Mouse (Mus musculus) spleen, postnatal 4 days (tissue): ENCODE measurements around the gene Ubxn11.
A peak's percentile ranks its signal among the peaks of the same experiment; 100 is the strongest.

Source experiments
- DNase-seq, 2 experiments: peaks; one replicate each; pipeline ENCODE4 v3.0.0; 2022; ENCODE audit warnings: low spot score in 2 of 2

Gene Ubxn11

GRCm38 (mm10) chr4:134101979-134102741, at the start of gene Ubxn11:
Ubxn11 (plus strand) TSS chr4:134102570.
- peak; percentile 86 to 92 for DNase-seq

GRCm38 (mm10) chr4:134053538-134053937, 48.8 kb upstream of the Ubxn11 start, which contains the start of gene Zfp683:
Zfp683 (plus strand) TSS chr4:134053838.
- no peak for DNase-seq

GRCm38 (mm10) chr4:134058166-134058715, 44.1 kb upstream of the Ubxn11 start:
- no peak for DNase-seq

- no peak for DNase-seq
Measured at GRCm38 (mm10) chr4:134058908-134059307, 43.5 kb upstream of the Ubxn11 start.

DNA sequence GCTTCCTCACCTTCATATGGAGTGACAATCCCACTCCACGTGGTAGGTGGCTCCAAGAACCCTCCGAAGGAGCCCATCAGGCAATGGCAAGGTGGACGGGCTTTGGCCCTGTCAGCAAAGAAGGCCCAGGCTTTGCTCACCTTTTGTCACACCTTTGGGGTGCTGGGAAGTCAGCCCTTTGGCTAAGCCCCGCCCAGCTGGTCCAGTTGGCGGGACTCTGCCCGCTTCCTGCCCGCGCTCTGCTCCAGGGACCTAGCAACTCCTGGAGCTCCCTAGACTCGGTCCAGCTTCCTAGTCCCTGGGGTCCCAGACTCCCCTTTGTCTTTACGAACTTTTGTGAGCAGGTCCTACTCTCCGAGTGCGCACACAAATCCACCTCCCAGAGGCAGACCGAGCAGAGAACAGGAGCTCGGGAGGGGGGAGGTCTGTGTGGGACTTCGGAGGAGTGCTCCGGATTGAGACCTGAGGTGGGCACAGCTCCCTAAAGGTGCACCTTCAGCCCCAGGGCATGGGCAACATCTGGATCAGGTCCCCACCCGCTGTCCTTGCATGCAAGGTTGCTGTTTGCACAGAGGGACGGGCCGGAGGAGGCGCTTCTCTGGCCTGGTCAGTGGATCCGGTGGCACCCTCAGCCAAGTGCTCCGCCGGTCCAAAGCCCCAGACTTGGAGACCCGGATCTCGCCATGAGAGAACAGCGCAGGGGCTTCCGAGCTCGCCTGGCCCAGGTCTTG, 42.1 kb upstream of the Ubxn11 start, which contains the start of gene Crybg2:
Crybg2 (plus strand) TSS at position 681 of the 731 bp plus-strand sequence.
- DNase-seq, result no peak

DNA sequence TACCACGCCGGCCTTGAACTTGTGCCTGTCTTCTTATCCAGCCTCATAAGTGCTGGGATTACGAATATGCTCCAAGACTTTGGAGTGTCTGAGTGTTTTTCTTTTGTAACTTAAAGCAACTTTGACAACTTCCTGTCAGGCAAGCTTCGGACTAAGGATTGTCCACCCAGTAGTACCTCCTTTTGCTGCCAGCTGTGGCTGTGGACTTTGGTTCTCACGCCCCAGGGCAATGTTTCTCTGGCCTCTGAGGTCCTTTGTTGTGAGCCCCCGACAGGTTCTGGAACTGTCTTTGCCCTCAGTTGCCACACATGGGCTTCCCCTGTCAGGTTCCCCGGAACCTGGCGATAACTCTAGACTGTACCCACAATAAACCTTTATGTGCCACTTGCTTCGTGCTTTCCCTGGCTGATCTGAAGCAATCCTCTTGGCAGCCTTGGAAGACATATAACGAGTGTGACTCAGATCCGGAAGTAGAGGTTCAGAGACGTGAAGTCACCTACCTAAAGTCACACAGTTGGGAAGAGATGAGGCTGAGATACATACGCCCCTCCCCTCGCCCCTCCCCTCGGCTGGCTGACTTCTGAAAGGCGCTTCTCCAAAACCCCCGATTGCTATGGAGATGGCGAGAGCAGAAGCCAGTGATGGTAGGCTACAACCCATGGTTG, 41.1 kb upstream of the Ubxn11 start:
- no peak for DNase-seq

DNA sequence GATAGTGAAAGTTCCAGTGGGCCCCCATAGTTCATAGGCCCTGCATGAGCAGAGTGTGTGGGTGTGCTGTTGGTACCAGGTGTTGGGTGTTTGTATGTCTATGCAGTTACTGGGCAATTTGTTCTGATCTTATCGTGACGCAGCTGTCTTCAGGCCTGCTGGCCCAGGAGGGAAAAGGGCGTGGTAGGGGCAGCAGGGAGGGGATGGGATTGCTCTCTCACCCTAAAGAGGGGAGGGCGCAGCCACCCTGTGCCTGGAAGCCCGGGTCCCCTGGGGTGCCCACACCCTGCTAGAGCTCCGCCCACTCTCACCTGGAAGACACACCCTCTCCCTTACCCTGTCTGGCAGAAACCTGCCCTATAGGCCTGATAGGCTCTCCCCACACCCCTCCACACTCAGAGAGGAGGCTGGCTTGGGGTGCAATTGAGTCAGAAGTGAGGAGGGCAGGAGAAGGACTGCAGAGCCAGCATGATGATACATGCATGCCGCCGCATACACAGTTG, 40.4 kb upstream of the Ubxn11 start:
- no peak for DNase-seq

GRCm38 (mm10) chr4:134062561-134062960, 39.8 kb upstream of the Ubxn11 start:
- no peak for DNase-seq

DNA sequence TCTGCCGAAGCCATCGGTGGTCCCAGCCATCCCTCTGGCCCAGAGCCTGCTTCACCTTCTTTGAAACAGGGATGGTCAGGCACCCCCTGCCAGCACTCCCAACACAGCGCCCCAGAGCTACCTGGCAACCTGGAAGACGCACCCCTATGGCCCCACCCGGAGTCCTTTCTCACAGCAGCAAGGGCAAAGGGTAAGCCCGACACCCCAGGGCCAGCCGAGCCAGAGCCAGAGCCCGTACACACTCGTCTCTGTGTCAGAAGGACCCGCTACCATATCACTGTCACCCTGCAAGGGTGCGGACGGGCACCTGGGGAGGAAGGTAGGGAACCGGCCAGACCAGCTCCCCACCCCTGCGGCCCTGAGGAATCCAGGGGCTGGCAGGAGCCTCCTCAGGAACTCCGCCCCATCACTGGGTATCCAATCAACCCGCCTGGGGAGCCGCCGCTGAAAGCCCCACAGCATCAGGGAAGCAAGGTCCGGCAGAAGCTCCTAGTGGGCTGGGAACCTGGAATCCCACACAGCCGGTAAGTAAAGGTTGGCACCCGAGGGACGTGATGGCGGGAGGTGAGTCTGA, 36.9 kb upstream of the Ubxn11 start:
- no peak for DNase-seq

DNA sequence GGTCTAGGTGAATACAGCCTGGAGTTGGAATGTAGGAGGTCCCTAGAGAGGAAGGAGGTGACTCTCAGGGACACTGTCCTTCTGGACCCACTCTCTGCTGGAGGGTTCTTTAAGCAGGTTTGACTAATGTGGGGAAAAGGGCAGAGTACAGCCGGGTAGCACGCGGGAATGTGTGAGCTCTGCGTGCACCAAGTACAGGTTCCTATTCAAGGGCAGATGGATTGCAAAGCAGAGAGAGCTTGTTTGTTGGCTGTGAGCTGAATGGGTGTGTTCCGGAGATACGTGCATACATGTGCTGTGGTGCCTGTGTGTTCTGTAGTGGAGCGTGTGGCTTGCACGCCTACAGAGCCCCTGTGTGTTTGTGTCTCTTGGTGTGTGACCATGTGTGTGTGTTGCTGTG, 35.0 kb upstream of the Ubxn11 start:
- no peak for DNase-seq

GRCm38 (mm10) chr4:134067833-134068544, 34.4 kb upstream of the Ubxn11 start:
- no peak for DNase-seq

DNA sequence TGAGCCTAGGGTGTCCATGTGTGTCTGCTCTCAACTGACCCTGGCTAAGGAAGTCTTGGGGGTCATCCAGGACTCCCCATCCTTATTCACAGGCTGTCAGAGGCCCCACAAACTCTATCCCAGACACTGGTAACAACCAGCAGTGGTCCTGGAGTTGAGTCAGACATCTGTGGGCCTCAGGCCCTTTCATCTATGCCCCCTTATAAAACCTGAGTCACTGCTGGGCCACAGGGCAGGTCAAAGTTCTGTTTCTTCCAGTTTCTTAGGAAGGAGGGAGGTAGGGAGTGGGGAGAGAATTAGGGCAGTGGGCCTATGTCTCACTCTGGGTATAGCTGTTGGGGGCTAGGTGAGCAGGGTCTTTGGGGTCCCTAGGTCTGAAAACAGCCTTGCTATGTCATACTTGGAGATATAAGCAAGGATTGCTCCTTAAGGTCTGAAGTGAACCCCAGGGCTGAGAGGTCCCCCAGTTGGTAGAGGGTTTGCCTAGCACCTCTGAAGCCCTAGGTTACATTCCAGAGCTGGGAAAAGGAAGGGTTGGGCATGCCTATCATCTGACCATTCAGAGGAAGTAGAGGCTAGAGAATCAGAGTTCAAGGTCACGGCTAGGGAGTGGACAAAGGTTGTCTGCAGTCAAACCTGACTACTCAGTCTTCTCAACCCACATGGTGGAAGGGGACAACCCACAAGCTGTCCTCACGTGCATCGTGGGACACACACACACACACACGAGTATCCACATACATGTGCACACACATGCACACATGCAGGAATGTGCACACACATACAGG, 33.4 kb upstream of the Ubxn11 start:
- no peak for DNase-seq

- DNase-seq, result no peak
Measured at GRCm38 (mm10) chr4:134078694-134079093, 23.7 kb upstream of the Ubxn11 start.

DNA sequence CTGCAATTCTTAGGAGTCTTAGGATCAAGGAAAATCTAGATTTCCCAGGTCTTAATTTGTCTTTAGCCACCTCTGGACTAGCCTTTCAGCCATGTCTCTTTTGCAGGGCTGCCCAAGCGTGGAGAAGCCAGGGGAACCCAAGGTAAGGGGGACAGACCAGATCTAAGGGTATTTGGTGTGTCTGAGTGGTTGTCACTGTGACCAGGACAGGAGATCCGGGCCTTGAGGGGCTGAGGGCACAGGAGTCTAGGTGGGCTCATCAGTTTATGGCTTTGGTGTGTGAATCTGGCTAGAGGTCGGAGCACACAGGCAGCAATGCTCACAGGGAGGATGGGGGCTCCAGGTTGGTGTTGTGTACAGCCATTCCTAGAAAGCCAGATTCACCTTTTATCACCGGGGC, 21.7 kb upstream of the Ubxn11 start:
- DNase-seq, result peak in 1 of 2 experiments; percentile 55

DNA sequence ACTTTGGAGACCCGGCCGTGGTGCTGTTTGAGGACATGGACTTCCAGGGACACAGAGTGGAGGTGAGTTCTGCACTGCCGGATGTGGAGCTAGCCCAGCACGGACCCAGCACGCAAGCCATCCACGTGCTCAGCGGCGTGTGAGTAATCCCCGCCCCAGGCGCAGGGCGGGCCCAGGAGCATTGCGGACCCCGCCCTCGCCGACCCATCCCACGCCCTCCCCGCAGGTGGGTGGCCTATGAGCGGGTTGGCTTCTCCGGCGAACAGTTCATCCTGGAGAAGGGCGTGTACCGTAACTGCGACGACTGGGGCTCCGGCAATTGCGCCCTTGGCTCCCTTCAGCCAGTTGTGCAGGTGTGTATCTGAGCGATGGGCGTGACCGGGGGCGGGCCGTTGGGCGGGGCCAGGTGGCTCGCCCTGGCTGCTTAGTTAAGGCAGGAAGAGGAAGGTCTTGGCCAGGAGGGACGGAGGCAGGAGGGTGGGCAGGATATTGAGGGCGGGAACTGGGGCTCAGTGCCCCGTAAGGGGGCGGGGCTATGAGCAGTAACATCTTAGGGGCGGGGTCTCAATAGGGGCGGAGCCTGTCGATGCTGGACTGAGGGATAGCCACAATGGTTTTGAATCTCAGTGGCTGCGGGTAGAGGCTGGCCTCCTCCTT, 20.5 kb upstream of the Ubxn11 start:
- DNase-seq, result peak; percentile 84 to 87

DNA sequence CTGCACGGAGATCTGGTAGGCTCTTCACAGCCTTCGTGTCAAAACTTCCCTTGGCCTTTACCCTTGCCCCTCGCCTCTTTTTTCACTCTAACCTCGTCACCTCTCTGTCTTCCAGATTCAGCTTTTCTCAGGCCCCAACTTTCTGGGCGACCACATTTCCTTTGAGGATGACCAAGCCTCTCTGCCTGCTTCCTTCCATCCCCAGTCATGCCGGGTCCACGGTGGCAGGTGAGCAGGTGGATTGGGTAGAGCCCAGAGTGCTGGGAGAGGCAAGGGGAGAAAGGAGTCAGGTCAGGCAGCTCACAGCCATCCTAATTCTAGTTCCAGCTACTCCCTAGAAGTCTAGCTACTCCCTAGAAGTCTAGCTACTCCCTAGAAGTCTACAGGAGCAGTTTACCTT, 19.9 kb upstream of the Ubxn11 start:
- DNase-seq, result peak in 1 of 2 experiments; percentile 61

DNA sequence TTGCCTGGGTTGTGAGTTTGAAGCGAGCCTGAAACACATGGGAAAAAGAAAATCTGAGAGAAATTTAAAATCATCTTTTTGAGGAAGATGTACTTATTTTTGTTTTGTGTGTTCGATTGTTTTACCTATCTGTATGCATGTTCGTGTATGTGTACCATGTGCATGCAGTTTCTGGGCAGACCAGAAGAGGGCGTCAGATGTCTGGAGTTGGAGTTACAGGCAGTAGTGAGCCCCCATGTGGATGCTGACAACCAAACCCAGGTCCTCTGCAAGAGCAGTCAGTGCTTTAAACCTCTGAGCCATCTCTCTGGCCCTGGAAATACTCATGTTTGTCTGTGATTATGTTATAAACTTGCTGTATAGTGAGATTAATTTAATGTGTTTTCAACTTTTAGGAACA, 17.4 kb upstream of the Ubxn11 start:
- DNase-seq, result no peak

GRCm38 (mm10) chr4:134087412-134087811, 15.0 kb upstream of the Ubxn11 start:
- DNase-seq, result peak in 1 of 2 experiments; percentile 45

- no peak for DNase-seq
Measured at GRCm38 (mm10) chr4:134089029-134089428, 13.3 kb upstream of the Ubxn11 start.
